20 mouse cellular contexts compared by ENCODE assay signal in genomic region chr10:28737953-28738352, GRCm38 (mm10).
DNase-seq lines count a peak whose midpoint lies in the region; ATAC-seq and TF ChIP-seq lines count a peak whose summit lies in the region.
"Had no signal": no experiment of that assay in that cellular context is flagged by ENCODE, and none has a peak within 500 bp of the region (broad histone marks: within the 10 kb centered on the region; RNA-seq: fewer than 3 reads in every experiment).

No protein-coding gene starts in this region.

- 50% methylated on average over 1 of the region's 1 CpGs for WGBS in lung, embryonic 16.5 days
- WGBS in lung, adult 2 months = 59% methylated on average over 1 of the region's 1 CpGs

- H3K9me3 ChIP-seq in lung, embryonic 16.5 days (ENCODE audit: control insufficient read depth, low read length) = peaks cover 4% of the 10 kb centered on the region; the same call in 1 of the 2 replicates
- H3K9me3 ChIP-seq: forebrain, embryonic 12.5 days; hindbrain, embryonic 15.5 days had no signal

- no peak overlapping the region for H3K27ac ChIP-seq in lung, embryonic 16.5 days (ENCODE audit: low read length)
- H3K27ac ChIP-seq: embryonic facial prominence, embryonic 13.5 days; forebrain, embryonic 12.5 days; gastrocnemius, adult 2 months; heart, embryonic 13.5 days; hindbrain, embryonic 15.5 days had no signal

- no peak overlapping the region for H3K9ac ChIP-seq in lung, embryonic 16.5 days (ENCODE audit: low read length)
- H3K9ac ChIP-seq: embryonic facial prominence, embryonic 13.5 days; forebrain, embryonic 12.5 days; heart, embryonic 13.5 days; hindbrain, embryonic 15.5 days had no signal

- peak; percentile 85 for ATAC-seq in lung, embryonic 16.5 days (ENCODE audit: low read depth)
- ATAC-seq: forebrain, embryonic 16.5 days had no signal

- TF ChIP-seq CTCF in lung, adult 2 months (IDR thresholded peaks at IDR 0.05; ENCODE audit: insufficient read depth, low read length) = no peak

- no peaks in the 10 kb centered on the region for H3K36me3 ChIP-seq in lung, embryonic 16.5 days (ENCODE audit: control insufficient read depth, insufficient read depth, low read length)
- H3K36me3 ChIP-seq: embryonic facial prominence, embryonic 13.5 days; forebrain, embryonic 12.5 days; heart, embryonic 13.5 days; hindbrain, embryonic 15.5 days had no signal

- no peak overlapping the region for H3K4me3 ChIP-seq in lung, embryonic 16.5 days (ENCODE audit: low read length)
- no peak overlapping the region for H3K4me3 ChIP-seq in lung, adult 2 months (replicated peaks; ENCODE audit: extremely low read depth, low read depth, low read length)
- H3K4me3 ChIP-seq: embryonic facial prominence, embryonic 13.5 days; forebrain, embryonic 12.5 days; gastrocnemius, adult 2 months; heart, embryonic 13.5 days; hindbrain, embryonic 15.5 days had no signal

- no peak for TF ChIP-seq POLR2A in lung, adult 2 months (IDR thresholded peaks at IDR 0.05; ENCODE audit: borderline replicate concordance, extremely low read depth, low read depth, low read length)

- H3K4me2 ChIP-seq in lung, embryonic 16.5 days (ENCODE audit: low read depth, low read length) = no peak overlapping the region
- H3K4me2 ChIP-seq: embryonic facial prominence, embryonic 13.5 days; forebrain, embryonic 12.5 days; heart, embryonic 13.5 days; hindbrain, embryonic 15.5 days had no signal

- no peaks in the 10 kb centered on the region; the same call in 1 of the 2 replicates for H3K4me1 ChIP-seq in lung, embryonic 16.5 days (replicated peaks; ENCODE audit: control insufficient read depth, insufficient read depth, low read length)
- H3K4me1 ChIP-seq in lung, adult 2 months (ENCODE audit: control insufficient read depth, insufficient read depth, low read length) = no peaks in the 10 kb centered on the region
- H3K4me1 ChIP-seq: embryonic facial prominence, embryonic 13.5 days; forebrain, embryonic 12.5 days; heart, embryonic 13.5 days; hindbrain, embryonic 15.5 days had no signal

- no peaks in the 10 kb centered on the region for H3K27me3 ChIP-seq in lung, embryonic 16.5 days (ENCODE audit: control insufficient read depth, insufficient read depth, low read depth, low read length)
- H3K27me3 ChIP-seq: embryonic facial prominence, embryonic 13.5 days; forebrain, embryonic 12.5 days; heart, embryonic 13.5 days; hindbrain, embryonic 15.5 days had no signal

- DNase-seq in kidney, postnatal 10 days = peak; percentile 6
- DNase-seq in kidney, postnatal 25 days = no peak
- no peak for DNase-seq in lung, adult 2 months
- peak; percentile 9 for DNase-seq in lung, postnatal 10 days
- no peak for DNase-seq in layer of hippocampus, postnatal 36 days
- DNase-seq in right cerebral cortex, postnatal 10 days (ENCODE audit: low spot score in 2 of 2) = no peak
- DNase-seq: adrenal gland, postnatal 10 days; cerebellum, adult 11-12 months; cerebellum, adult 9-10 months; cerebellum, postnatal 25 days; gastrocnemius, adult 2 months; gastrocnemius, postnatal 25 days; heart, adult 11 months; heart, postnatal 36 days had no signal

Comparison
In these comparisons a context has a peak if more than half of its experiments do, and no peak if none do; other contexts are left out.
1. DNase-seq: peak in kidney, postnatal 10 days (single experiment) and lung, postnatal 10 days (single experiment); none in kidney, postnatal 25 days (0 of 2), lung, adult 2 months (single experiment), layer of hippocampus, postnatal 36 days (0 of 2) and right cerebral cortex, postnatal 10 days (0 of 2).